Mouse (Mus musculus) cerebellum, adult 18-20 months (tissue): ENCODE measurements around the gene Smndc1.

Experiments
- DNase-seq, 2 experiments: peaks; one replicate each; pipeline ENCODE4 v3.0.0; 2021

The Smndc1 gene

DNA sequence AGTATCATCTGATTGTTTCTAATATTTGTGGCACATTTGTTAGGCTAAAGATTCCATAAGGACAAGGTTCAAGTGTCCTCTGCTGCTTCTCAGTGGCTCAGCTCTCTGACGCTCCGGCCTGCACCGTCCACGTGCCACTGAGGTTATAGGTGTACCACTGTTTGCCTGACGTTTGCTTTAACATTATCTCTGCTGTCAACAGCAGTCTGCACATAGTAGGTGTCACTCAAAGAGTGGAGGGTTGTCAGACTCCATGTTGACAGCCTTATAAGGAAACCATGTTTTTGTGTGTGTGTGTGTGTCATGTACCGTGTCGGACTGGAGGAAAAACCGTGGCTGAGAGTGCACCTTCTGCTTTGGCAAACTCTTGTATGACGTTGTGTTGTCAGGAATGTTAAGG, 55.1 kb downstream of the Smndc1 start:
- DNase-seq = no peak

- no peak for DNase-seq
Measured at GRCm38 (mm10) chr19:53333730-53334129, 56.6 kb downstream of the Smndc1 start.

DNA sequence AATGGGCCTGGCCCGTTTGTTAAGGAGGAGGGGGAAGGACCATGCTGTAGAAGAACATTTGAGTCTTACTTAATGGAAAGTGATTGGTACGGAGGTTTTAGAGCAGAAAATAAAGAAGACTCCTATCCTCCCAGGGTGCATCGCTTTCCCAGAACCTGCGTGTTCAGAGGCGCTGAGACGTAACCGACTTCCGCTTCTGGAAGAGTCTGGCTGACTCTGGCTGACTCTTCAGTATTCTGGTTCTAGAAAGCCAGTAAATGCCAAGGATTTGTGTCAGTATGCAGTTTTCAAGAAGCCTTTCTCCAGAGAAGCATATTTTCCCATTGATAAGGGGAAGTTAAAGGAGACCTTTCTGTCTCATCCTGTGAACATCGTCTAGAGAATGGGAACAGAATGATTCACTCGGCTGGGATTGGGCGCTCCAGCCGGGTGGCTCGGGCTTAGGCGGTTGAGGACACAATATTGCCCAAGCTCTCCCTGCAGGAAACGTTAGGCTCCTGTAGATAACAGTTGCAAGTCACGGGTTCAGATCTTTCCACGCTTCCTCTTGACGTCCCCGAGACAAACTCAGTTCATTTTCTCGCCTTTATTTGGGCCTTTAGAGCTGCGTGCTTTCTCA, 58.4 kb downstream of the Smndc1 start:
- DNase-seq = no peak

DNA sequence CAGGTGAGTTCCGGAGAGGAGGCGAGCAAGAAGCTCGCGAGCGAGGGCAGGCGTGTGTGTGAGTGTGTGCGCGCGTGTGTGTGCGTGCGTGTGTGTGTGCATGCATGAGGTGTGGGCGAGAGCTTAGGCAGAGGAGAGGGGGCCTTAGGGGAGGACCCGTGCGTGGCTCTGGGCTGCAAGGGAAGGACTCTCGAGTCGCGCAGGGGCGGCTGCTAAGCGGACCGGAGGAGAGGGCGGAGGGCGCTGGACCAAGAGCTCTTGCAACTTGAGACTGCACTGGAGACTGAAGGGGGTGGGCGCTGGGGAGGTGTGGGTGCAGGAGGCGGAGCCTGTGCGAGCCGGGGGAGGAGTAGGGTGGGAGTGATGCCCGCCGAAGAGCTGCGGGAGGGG, 60.4 kb downstream of the Smndc1 start:
- peak; percentile 71 to 76 for DNase-seq
